25 mouse cellular contexts compared by ENCODE assay signal in the genomic region with DNA sequence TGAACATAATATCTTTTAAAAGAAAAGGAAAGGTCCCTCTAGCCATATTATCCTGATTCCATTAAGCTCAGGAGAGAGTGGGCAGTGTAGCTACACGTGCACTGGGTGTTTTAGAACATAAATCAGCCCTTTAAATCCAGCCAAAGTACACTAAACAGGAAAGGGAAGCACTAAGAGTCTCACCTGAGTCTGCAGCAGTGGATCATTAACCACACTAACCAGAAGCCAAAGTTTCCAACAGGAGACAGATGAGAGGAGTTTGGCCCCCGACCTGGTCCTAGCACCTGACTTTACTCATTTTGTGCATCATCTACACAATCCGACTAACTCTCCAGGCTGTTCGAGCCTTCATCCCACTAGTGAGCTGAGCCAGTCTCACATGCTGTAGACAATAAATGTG. TPM values are rescaled to one million over a fixed set of nuclear protein-coding genes. Genes with fewer than 3 reads are reported as not detected.
DNase-seq lines count a peak whose midpoint lies in the region; ATAC-seq and TF ChIP-seq lines count a peak whose summit lies in the region.
"Had no signal": no experiment of that assay in that cellular context is flagged by ENCODE, and none has a peak within 500 bp of the region (broad histone marks: within the 10 kb centered on the region; RNA-seq: fewer than 3 reads in every experiment).

No protein-coding gene starts in this region.

- intact Hi-C loops in left cerebral cortex, postnatal 10 days (cut with DNase I): no loop called here

- TF ChIP-seq CTCF in liver, embryonic 14.5 days (IDR thresholded peaks at IDR 0.05; ENCODE audit: low read depth): no peak

- H3K9ac ChIP-seq in kidney, embryonic 14.5 days (ENCODE audit: low read depth, low read length): no peak overlapping the region
- H3K9ac ChIP-seq in liver, embryonic 14.5 days (replicated peaks): no peak overlapping the region
- H3K9ac ChIP-seq in heart, embryonic 12.5 days: no peak overlapping the region
- H3K9ac ChIP-seq: embryonic facial prominence, embryonic 12.5 days; hindbrain, embryonic 12.5 days; limb, embryonic 12.5 days had no signal

- H3K27ac ChIP-seq in kidney, embryonic 14.5 days (ENCODE audit: low read depth, low read length): no peak overlapping the region
- no peak overlapping the region for H3K27ac ChIP-seq in liver, embryonic 14.5 days
- no peak overlapping the region for H3K27ac ChIP-seq in heart, embryonic 12.5 days (ENCODE audit: poor library complexity, severe bottlenecking)
- H3K27ac ChIP-seq: embryonic facial prominence, embryonic 12.5 days; heart, embryonic 10.5 days; hindbrain, embryonic 12.5 days; left cerebral cortex, adult 2 months; limb, embryonic 12.5 days; stomach, postnatal 0 days had no signal

- WGBS in kidney, embryonic 14.5 days: 48% methylated on average over 4 of the region's 4 CpGs
- 40% methylated on average over 4 of the region's 4 CpGs for WGBS in liver, embryonic 14.5 days (ENCODE audit: insufficient replicate concordance)
- 78% methylated on average over 4 of the region's 4 CpGs for WGBS in heart, embryonic 12.5 days

- no peaks in the 10 kb centered on the region for H3K36me3 ChIP-seq in kidney, embryonic 14.5 days (ENCODE audit: control insufficient read depth, insufficient read depth, low read length)
- no peaks in the 10 kb centered on the region for H3K36me3 ChIP-seq in liver, embryonic 14.5 days (replicated peaks; ENCODE audit: control insufficient read depth, insufficient read depth, low read depth)
- H3K36me3 ChIP-seq in heart, embryonic 12.5 days: no peaks in the 10 kb centered on the region
- H3K36me3 ChIP-seq: embryonic facial prominence, embryonic 12.5 days; heart, embryonic 10.5 days; hindbrain, embryonic 12.5 days; limb, embryonic 12.5 days had no signal

- no peak overlapping the region for H3K4me3 ChIP-seq in kidney, embryonic 14.5 days (ENCODE audit: low read length)
- H3K4me3 ChIP-seq in liver, embryonic 14.5 days (ENCODE audit: insufficient read depth in 1 of 2, low read depth in 2 of 2, low read length in 2 of 2): peak overlapping the region in 1 of 2 experiments; percentile 42; a peak in 2 of 4 replicates
- no peak overlapping the region for H3K4me3 ChIP-seq in heart, embryonic 12.5 days
- H3K4me3 ChIP-seq: embryonic facial prominence, embryonic 12.5 days; heart, embryonic 10.5 days; hindbrain, embryonic 12.5 days; left cerebral cortex, adult 2 months; limb, embryonic 12.5 days had no signal

- TF ChIP-seq EP300 in liver, embryonic 14.5 days (IDR thresholded peaks at IDR 0.05; ENCODE audit: low read depth): no peak

- no peaks in the 10 kb centered on the region for H3K9me3 ChIP-seq in kidney, embryonic 14.5 days (ENCODE audit: control insufficient read depth, low read length)
- H3K9me3 ChIP-seq in liver, embryonic 14.5 days (ENCODE audit: control insufficient read depth, low read length): no peaks in the 10 kb centered on the region
- no peaks in the 10 kb centered on the region for H3K9me3 ChIP-seq in heart, embryonic 12.5 days (replicated peaks)
- H3K9me3 ChIP-seq: embryonic facial prominence, embryonic 12.5 days; heart, embryonic 10.5 days; hindbrain, embryonic 12.5 days; limb, embryonic 12.5 days had no signal

- DNase-seq in kidney, adult 18-20 months: peak; percentile 71
- peak; percentile 78 to 91 for DNase-seq in kidney, postnatal 36 days
- DNase-seq in liver, embryonic 14.5 days (ENCODE audit: low read depth in 3 of 3, low spot score in 3 of 3): peak in 2 of 3 experiments; percentile 23 to 25
- no peak for DNase-seq in heart, adult 11 months
- DNase-seq in left cerebral cortex, postnatal 10 days (ENCODE audit: extremely low spot score in 1 of 2, low spot score in 2 of 2): no peak
- DNase-seq: adrenal gland, postnatal 14 days; cerebellum, adult 11 months; cerebellum, postnatal 10 days; gastrocnemius, postnatal 36 days; heart, postnatal 10 days; retina, postnatal 1 day; thymus, postnatal 14 days had no signal

- no peak overlapping the region for H3K4me2 ChIP-seq in kidney, embryonic 14.5 days (replicated peaks; ENCODE audit: low read depth, low read length)
- H3K4me2 ChIP-seq in liver, embryonic 14.5 days (ENCODE audit: low read depth): peak overlapping the region; percentile 39
- H3K4me2 ChIP-seq in heart, embryonic 12.5 days: no peak overlapping the region
- H3K4me2 ChIP-seq: embryonic facial prominence, embryonic 12.5 days; hindbrain, embryonic 12.5 days; limb, embryonic 12.5 days; midbrain, embryonic 11.5 days had no signal

- H3K27me3 ChIP-seq in kidney, embryonic 14.5 days (ENCODE audit: control insufficient read depth, insufficient read depth, low read length): no peaks in the 10 kb centered on the region; the same call in 1 of the 2 replicates
- H3K27me3 ChIP-seq in liver, embryonic 14.5 days (ENCODE audit: control insufficient read depth, insufficient read depth, low read length): no peaks in the 10 kb centered on the region
- H3K27me3 ChIP-seq in heart, embryonic 12.5 days (replicated peaks): no peaks in the 10 kb centered on the region
- H3K27me3 ChIP-seq: embryonic facial prominence, embryonic 12.5 days; hindbrain, embryonic 12.5 days; limb, embryonic 12.5 days had no signal

- peak; percentile 45 for ATAC-seq in kidney, embryonic 14.5 days (ENCODE audit: low FRiP score, low TSS enrichment)
- ATAC-seq in liver, embryonic 14.5 days (ENCODE audit: insufficient read depth): peak; percentile 42; the same call in 1 of the 2 replicates
- ATAC-seq in heart, embryonic 12.5 days (ENCODE audit: insufficient number of reproducible peaks, low FRiP score): no peak
- no peak for ATAC-seq in frontal cortex, adult (ENCODE audit: low TSS enrichment)
- ATAC-seq: forebrain, embryonic 14.5 days; inflammation-experienced regulatory T-cells, adult 6 months had no signal

- no peaks in the 10 kb centered on the region for H3K4me1 ChIP-seq in kidney, embryonic 14.5 days (ENCODE audit: control insufficient read depth, insufficient read depth, low read length)
- peaks cover 0 to 5% of the 10 kb centered on the region in 2 experiments; a peak in 2 of 4 replicates for H3K4me1 ChIP-seq in liver, embryonic 14.5 days (replicated peaks; ENCODE audit: control insufficient read depth in 2 of 2, insufficient read depth in 2 of 2, low read length in 1 of 2)
- H3K4me1 ChIP-seq in heart, embryonic 12.5 days (replicated peaks): peaks cover 3% of the 10 kb centered on the region; the same call in 1 of the 2 replicates
- H3K4me1 ChIP-seq: embryonic facial prominence, embryonic 12.5 days; heart, embryonic 10.5 days; limb, embryonic 12.5 days had no signal

RNA-seq across cellular contexts. Expression of a gene that starts 1.8 kb away (rescaled TPM):
- 0.70 and 1.6 TPM in 2 replicates for polyA plus RNA-seq in kidney, embryonic 14.5 days (2014; fragmentation: Nextera tagmentation; extraction: Ambion mirVana)
- polyA plus RNA-seq in liver, embryonic 14.5 days (2012; rRNA removed): 9.4 and 12.8 TPM in 2 replicates
- 19.8 and 22.6 TPM in 2 replicates for polyA plus RNA-seq in liver, embryonic 14.5 days (2014; fragmentation: Nextera tagmentation; extraction: Ambion mirVana)
- total RNA-seq in left cerebral cortex, postnatal 10 days (2021): 1 to 10 TPM in 1 of 2 experiments, under 1 TPM in 1; 0.85 to 2.4 TPM
- polyA plus RNA-seq in heart, embryonic 12.5 days (2016; fragmentation: Nextera tagmentation; extraction: Ambion mirVana): 0.72 and 0.82 TPM in 2 replicates
- total RNA-seq: heart, postnatal 10 days had no signal
- polyA plus RNA-seq: erythroblast, embryonic 14.5 days had no signal

Comparison
In these comparisons a context has a peak if more than half of its experiments do, and no peak if none do; other contexts are left out.
1. DNase-seq: peak in kidney, adult 18-20 months (single experiment), kidney, postnatal 36 days (2 of 2) and liver, embryonic 14.5 days (2 of 3); none in heart, adult 11 months (single experiment) and left cerebral cortex, postnatal 10 days (0 of 2).
2. ATAC-seq: peak in kidney, embryonic 14.5 days (single experiment) and liver, embryonic 14.5 days (single experiment); none in heart, embryonic 12.5 days (single experiment) and frontal cortex, adult (single experiment).